14 mouse cellular contexts compared by ENCODE assay signal in the genomic region with DNA sequence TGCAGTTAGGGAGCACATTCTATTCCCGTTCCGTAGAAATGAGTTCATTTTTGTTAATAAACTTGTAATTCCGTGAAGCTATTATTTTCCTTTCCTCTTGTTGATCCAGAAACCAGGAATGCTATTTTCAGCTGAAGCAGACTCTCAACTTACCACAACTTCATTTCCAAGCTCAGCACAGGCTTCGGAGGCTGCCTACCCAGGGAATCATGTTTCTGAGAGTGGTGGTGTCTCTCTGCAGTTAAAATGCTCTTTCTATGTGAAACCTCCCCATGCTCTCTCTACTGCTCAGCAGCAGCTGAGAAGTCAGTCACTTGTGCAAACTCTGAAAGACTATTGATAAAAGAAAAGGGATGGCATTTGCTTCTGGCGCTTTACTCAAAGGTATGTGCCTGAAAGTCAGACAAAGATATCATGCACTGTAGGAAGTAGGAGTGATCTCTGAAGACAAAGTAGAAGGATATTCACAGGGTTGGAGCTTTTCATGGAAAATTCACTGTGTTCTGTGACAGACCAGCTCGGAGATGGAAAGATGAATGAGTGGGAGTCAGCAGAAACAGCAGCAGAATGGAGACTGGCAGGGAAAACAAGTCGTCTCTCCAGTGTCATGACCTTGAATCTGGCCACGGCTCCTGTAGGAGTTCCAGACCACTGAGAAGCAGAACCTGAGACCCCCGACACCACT.
"Had no signal": no experiment of that assay in that cellular context is flagged by ENCODE, and none has a peak within 500 bp of the region (broad histone marks: within the 10 kb centered on the region; RNA-seq: fewer than 3 reads in every experiment).

No protein-coding gene starts in this region.

- H3K4me1 ChIP-seq: limb, embryonic 10.5 days; liver, embryonic 15.5 days; neural tube, embryonic 15.5 days had no signal

- DNase-seq: kidney, adult 8-10 months; kidney, postnatal 25 days; lung, adult 2 months; lung, postnatal 36 days; midbrain, embryonic 14.5 days; spleen, adult 18-20 months; thymus, postnatal 36 days had no signal

- H3K36me3 ChIP-seq: limb, embryonic 10.5 days; liver, embryonic 15.5 days; neural tube, embryonic 15.5 days had no signal

- H3K27ac ChIP-seq: limb, embryonic 10.5 days; liver, embryonic 15.5 days; neural tube, embryonic 15.5 days had no signal

- H3K27me3 ChIP-seq: liver, embryonic 15.5 days; neural tube, embryonic 15.5 days had no signal

- H3K4me2 ChIP-seq: liver, embryonic 11.5 days; liver, embryonic 15.5 days; neural tube, embryonic 15.5 days had no signal

- H3K4me3 ChIP-seq: limb, embryonic 10.5 days; liver, embryonic 15.5 days; myocyte; neural tube, embryonic 15.5 days had no signal

- H3K9me3 ChIP-seq: limb, embryonic 10.5 days; liver, embryonic 15.5 days; neural tube, embryonic 15.5 days had no signal

- ATAC-seq: intestine, postnatal 0 days; lung, postnatal 0 days had no signal

- H3K9ac ChIP-seq: liver, embryonic 15.5 days; neural tube, embryonic 15.5 days had no signal
